Mouse (Mus musculus) MEL (cell line): ENCODE measurements around the gene Btbd6. TPM values are rescaled to one million over a fixed set of nuclear protein-coding genes. Genes with fewer than 3 reads are reported as not detected.
A peak's percentile ranks its signal among the peaks of the same experiment; 100 is the strongest.

ENCODE experiments used
- DNase-seq: peaks from one replicate; pipeline ENCODE4 v3.0.0; 2011; ENCODE audit warnings: low read depth, low spot score
- H3K27ac ChIP-seq: 2 replicates; pipeline ENCODE4 v1.5.1; 2012; ENCODE audit warnings: low read depth, mild to moderate bottlenecking, control low read depth, low read length, moderate library complexity; ENCODE audit not compliant: control insufficient read depth
- H3K27me3 ChIP-seq, 2 experiments: fragments of 150-350 bp in 1 of 2; sonication (generic) in 1 of 2; 2 replicates each; pipeline ENCODE4 v1.6.1; 2012; ENCODE audit warnings: low read length in 2 of 2, mild to moderate bottlenecking in 2 of 2, improper control_type of control experiment in 1 of 2, moderate library complexity in 1 of 2; ENCODE audit not compliant: insufficient read depth in 2 of 2, control insufficient read depth in 1 of 2
- H3K36me3 ChIP-seq, 2 experiments: 2 replicates each; pipeline ENCODE4 v1.6.1; 2012 to 2014; ENCODE audit warnings: low read length in 2 of 2, improper control_type of control experiment in 1 of 2, inconsistent platforms in 1 of 2, mild to moderate bottlenecking in 1 of 2; ENCODE audit not compliant: insufficient read depth in 2 of 2, control insufficient read depth in 1 of 2
- H3K4me1 ChIP-seq, 2 experiments: fragments of 150-350 bp in 1 of 2; sonication (generic) in 1 of 2; 2 replicates each; pipeline ENCODE4 v1.6.1; 2012; ENCODE audit warnings: low read length in 2 of 2, improper control_type of control experiment in 1 of 2, mild to moderate bottlenecking in 1 of 2; ENCODE audit not compliant: insufficient read depth in 2 of 2, control insufficient read depth in 1 of 2
- H3K4me3 ChIP-seq, 2 experiments: fragments of 150-350 bp in 1 of 2; sonication (generic) in 1 of 2; 2 replicates each; pipeline ENCODE4 v1.5.1; 2012; ENCODE audit warnings: low read depth in 2 of 2, low read length in 2 of 2, mild to moderate bottlenecking in 2 of 2, moderate library complexity in 2 of 2, control low read depth in 1 of 2, improper control_type of control experiment in 1 of 2; ENCODE audit not compliant: control insufficient read depth in 1 of 2, insufficient read depth in 1 of 2
- H3K79me2 ChIP-seq: 2 replicates; pipeline ENCODE4 v1.6.1; 2012; ENCODE audit warnings: mild to moderate bottlenecking, low read length, moderate library complexity; ENCODE audit not compliant: control insufficient read depth, poor library complexity, insufficient read depth
- H3K9ac ChIP-seq: 2 replicates; pipeline ENCODE4 v1.6.1; 2012; ENCODE audit warnings: low read depth, mild to moderate bottlenecking, control low read depth, low read length, moderate library complexity; ENCODE audit not compliant: control insufficient read depth, poor library complexity, severe bottlenecking
- H3K9me3 ChIP-seq: fragments of 150-350 bp; sonication (generic); replicated peaks from 2 replicates; pipeline ENCODE4 v1.6.1; 2012; ENCODE audit warnings: mild to moderate bottlenecking, low read length, improper control_type of control experiment, moderate library complexity; ENCODE audit not compliant: insufficient read depth
- CTCF ChIP-seq, 3 experiments: IDR thresholded peaks in 2 of 3; conservative IDR thresholded peaks in 1 of 3; 2 replicates each; pipeline ENCODE4 v1.5.1; 2011 to 2012; ENCODE audit warnings: low read length in 3 of 3, low read depth in 2 of 3, mild to moderate bottlenecking in 2 of 3, improper control_type of control experiment in 1 of 3, inconsistent platforms in 1 of 3, mixed read lengths in 1 of 3, moderate library complexity in 1 of 3; ENCODE audit not compliant: control insufficient read depth in 1 of 3, insufficient read depth in 1 of 3, poor library complexity in 1 of 3, severe bottlenecking in 1 of 3
- GABPA ChIP-seq: IDR thresholded peaks from 2 replicates; pipeline ENCODE4 v1.6.1; 2012; ENCODE audit warnings: low read depth, mild to moderate bottlenecking, inconsistent platforms, low read length, improper control_type of control experiment, moderate library complexity
- GATA1 ChIP-seq: IDR thresholded peaks from 2 replicates; pipeline ENCODE4 v1.6.1; 2011; ENCODE audit warnings: low read depth, low read length, improper control_type of control experiment
- MEF2A ChIP-seq: IDR thresholded peaks from 2 replicates; pipeline ENCODE4 v1.6.1; 2014; ENCODE audit warnings: low read depth, mild to moderate bottlenecking, inconsistent platforms, low read length, improper control_type of control experiment; ENCODE audit not compliant: poor library complexity, insufficient replicate concordance, severe bottlenecking; ENCODE audit errors: extremely low read depth
- POLR2AphosphoS2 ChIP-seq: IDR thresholded peaks from 2 replicates; pipeline ENCODE4 v1.6.1; 2011; ENCODE audit warnings: low read length, improper control_type of control experiment
- POLR2AphosphoS5 ChIP-seq: IDR thresholded peaks from 2 replicates; pipeline ENCODE4 v1.6.1; 2012; ENCODE audit warnings: low read depth, borderline replicate concordance, mild to moderate bottlenecking, inconsistent platforms, low read length, moderate library complexity, mixed read lengths
- RAD21 ChIP-seq: IDR thresholded peaks from 2 replicates; pipeline ENCODE4 v1.6.1; 2011; ENCODE audit warnings: mild to moderate bottlenecking, low read depth, low read length, improper control_type of control experiment
- SMC3 ChIP-seq: IDR thresholded peaks from 2 replicates; pipeline ENCODE4 v1.6.1; 2011; ENCODE audit warnings: low read depth, low read length, improper control_type of control experiment
- TAL1 ChIP-seq: IDR thresholded peaks from 2 replicates; pipeline ENCODE4 v1.6.1; 2012; ENCODE audit warnings: mild to moderate bottlenecking, inconsistent platforms, low read length, moderate library complexity, mixed read lengths
- TBP ChIP-seq: IDR thresholded peaks from 2 replicates; pipeline ENCODE4 v1.8.0; 2011; ENCODE audit warnings: low read depth, low read length, improper control_type of control experiment
- UBTF ChIP-seq: IDR thresholded peaks from 2 replicates; pipeline ENCODE4 v1.6.1; 2012; ENCODE audit warnings: low read depth, mild to moderate bottlenecking, inconsistent platforms, low read length, improper control_type of control experiment, moderate library complexity, borderline replicate concordance; ENCODE audit not compliant: insufficient read depth
- USF1 ChIP-seq: IDR thresholded peaks from 2 replicates; pipeline ENCODE4 v1.6.1; 2014; ENCODE audit warnings: low read depth, mild to moderate bottlenecking, inconsistent platforms, low read length, improper control_type of control experiment, moderate library complexity
- ZC3H11A ChIP-seq: IDR thresholded peaks from 2 replicates; pipeline ENCODE4 v1.6.1; 2012; ENCODE audit warnings: low read depth, mild to moderate bottlenecking, inconsistent platforms, low read length, improper control_type of control experiment
- polyA plus RNA-seq, 2 experiments: library from polyadenylated mRNA; stranded (reverse) in 1 of 2; unstranded in 1 of 2; fragments of >175 nt in 1 of 2; fragments of >200 nt in 1 of 2; gene quantifications; 2 replicates each; pipeline versions ENCODE4 v1.2.1 to v1.2.4; 2012; ENCODE audit warnings: low replicate concordance in 2 of 2, low read depth in 1 of 2; ENCODE audit not compliant: insufficient read length in 2 of 2, insufficient read depth in 1 of 2, missing spikeins in 1 of 2
- total RNA-seq: library from RNA; depleted of rRNA; stranded (reverse); fragments of 300-350 nt; gene quantifications from 2 replicates; pipeline ENCODE4 v1.2.3, GENCODE M21; 2012

Gene Btbd6
- total and polyA plus RNA-seq, 3 experiments, result 1.8 to 3.0 TPM; not detected in 1

DNA sequence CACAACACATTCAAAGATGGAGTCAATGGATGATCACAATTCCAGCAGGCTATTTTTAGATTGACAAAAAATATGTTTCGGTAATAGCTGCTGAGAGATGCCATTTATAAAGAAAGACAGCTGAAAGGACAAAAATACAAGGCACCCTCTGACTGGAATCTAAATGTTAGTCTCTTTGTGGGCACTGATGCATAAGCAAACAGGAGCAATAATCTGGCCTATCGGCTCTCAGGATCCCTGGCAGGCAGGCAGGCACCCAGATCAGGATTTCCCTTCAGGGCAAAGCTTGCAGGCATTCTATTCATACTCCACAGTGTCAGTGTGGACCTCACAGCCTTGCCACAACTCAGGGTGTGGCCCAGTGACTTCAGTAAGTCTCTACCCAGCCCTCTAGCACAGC lies 5.7 kb downstream of the Btbd6 start:
- H3K27me3 ChIP-seq, result no peaks in the 10 kb centered on the region
- DNase-seq, result no peak
- no peaks in the 10 kb centered on the region for H3K4me1 ChIP-seq
- H3K36me3 ChIP-seq, result peaks cover 0 to 71% of the 10 kb centered on the region in 2 experiments; a peak in 2 of 4 replicates
- no peak overlapping the region for H3K4me3 ChIP-seq
- no peaks in the 10 kb centered on the region for H3K79me2 ChIP-seq
- no peak for TF ChIP-seq TBP
- TF ChIP-seq USF1, result 0 out of 2 replicates have a peak, but pooled peaks have one; percentile 44
- no peak overlapping the region for H3K27ac ChIP-seq
- H3K9ac ChIP-seq, result no peak overlapping the region
- H3K9me3 ChIP-seq, result no peaks in the 10 kb centered on the region

DNA sequence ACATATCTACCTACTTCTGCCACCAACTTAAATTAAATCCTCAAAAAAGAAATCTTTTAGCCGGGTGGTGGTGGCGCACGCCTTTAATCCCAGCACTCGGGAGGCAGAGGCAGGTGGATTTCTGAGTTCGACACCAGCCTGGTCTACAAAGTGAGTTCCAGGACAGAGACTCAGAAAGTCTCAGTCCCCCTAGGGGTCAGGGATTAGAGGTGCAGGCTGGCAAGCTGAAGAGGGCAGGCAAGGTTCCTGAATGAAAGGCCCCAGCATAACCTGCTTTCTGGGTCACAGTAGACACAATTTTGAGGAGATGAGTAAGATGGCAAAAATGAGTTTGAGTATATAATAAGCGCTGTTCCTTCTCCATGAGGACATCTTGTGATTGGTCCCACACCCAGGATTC lies 9.1 kb downstream of the Btbd6 start:
- peaks cover 4 to 71% of the 10 kb centered on the region in 2 experiments; a peak in 3 of 4 replicates for H3K36me3 ChIP-seq
- DNase-seq, result peak; percentile 79
- no peak for TF ChIP-seq POLR2AphosphoS5
- TF ChIP-seq TAL1, result no peak
- TF ChIP-seq POLR2AphosphoS2, result no peak
- TF ChIP-seq GABPA, result no peak
- TF ChIP-seq SMC3, result 0 out of 2 replicates have a peak, but pooled peaks have one; percentile 18
- TF ChIP-seq CTCF (IDR thresholded peaks at IDR 0.05 in 2 of 3, conservative IDR thresholded peaks at IDR 0.05 in 1 of 3; ENCODE audit: control insufficient read depth in 1 of 3, insufficient read depth in 1 of 3, low read depth in 2 of 3, low read length in 3 of 3, poor library complexity in 1 of 3, severe bottlenecking in 1 of 3), result peak in 2 of 3 experiments; percentile 57 to 65; a peak in 4 of 6 replicates
- TF ChIP-seq MEF2A, result no peak
- no peak for TF ChIP-seq UBTF
- peak; percentile 5; the same call in 1 of the 2 replicates for TF ChIP-seq RAD21

DNA sequence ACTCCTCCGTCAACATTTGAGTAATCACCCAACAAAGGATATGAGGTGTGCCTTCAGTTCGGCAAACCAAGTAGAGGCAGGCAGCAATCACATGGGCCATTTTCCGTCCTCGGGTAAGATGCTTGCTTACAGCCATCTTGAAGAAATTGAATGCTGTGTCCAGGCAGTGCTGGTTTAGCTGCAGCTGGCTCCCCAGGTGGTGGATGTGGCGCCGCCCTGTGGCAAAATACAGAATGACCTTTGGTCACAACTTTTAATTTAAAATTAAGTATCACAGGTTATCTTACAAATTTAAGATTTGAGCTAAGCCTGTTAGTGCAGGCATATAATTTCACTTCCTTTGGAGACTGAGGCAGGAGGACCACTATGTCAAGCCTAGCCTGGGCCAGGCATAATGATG lies 11.6 kb downstream of the Btbd6 start:
- Histone ChIP-seq H3K9me3 (no peaks in the 10 kb centered on the region), H3K36me3 (peaks cover 26 to 60% of the 10 kb centered on the region in 2 experiments)

More for the DNA sequence above, 9.1 kb downstream of the Btbd6 start:
- Histone ChIP-seq H3K4me3 (no peak overlapping the region), H3K4me1 (peaks cover 2 to 5% of the 10 kb centered on the region in 2 experiments; a peak in 2 of 4 replicates), H3K79me2 (peaks cover 12% of the 10 kb centered on the region), H3K9ac (no peak overlapping the region), H3K9me3 (no peaks in the 10 kb centered on the region), H3K27me3 (no peaks in the 10 kb centered on the region), H3K27ac (no peak overlapping the region)

More for the DNA sequence above, 11.6 kb downstream of the Btbd6 start:
- H3K4me1 ChIP-seq, result peaks cover 23 to 25% of the 10 kb centered on the region in 2 experiments
- peaks cover 16% of the 10 kb centered on the region for H3K79me2 ChIP-seq
- H3K27me3 ChIP-seq, result no peaks in the 10 kb centered on the region
- peak; percentile 70 for DNase-seq
- no peak overlapping the region for H3K4me3 ChIP-seq
- no peak overlapping the region for H3K27ac ChIP-seq
- TF ChIP-seq RAD21 (peak; percentile 43), GATA1 (no peak), SMC3 (peak; percentile 70), ZC3H11A (no peak), CTCF (IDR thresholded peaks at IDR 0.05 in 2 of 3, conservative IDR thresholded peaks at IDR 0.05 in 1 of 3; ENCODE audit: control insufficient read depth in 1 of 3, insufficient read depth in 1 of 3, low read depth in 2 of 3, low read length in 3 of 3, poor library complexity in 1 of 3, severe bottlenecking in 1 of 3) (peak in 2 of 3 experiments; percentile 84 to 89; a peak in 4 of 6 replicates)
- H3K9ac ChIP-seq, result no peak overlapping the region
